Mouse (Mus musculus): ENCODE data around the gene Pappa.

Gene Pappa

GRCm38 (mm10) chr4:65166288-65166835, 42.4 kb downstream of the Pappa start:
- DNase-seq (ENCODE audit: low spot score), result no peak

- DNase-seq (ENCODE audit: low spot score), result no peak
Measured at GRCm38 (mm10) chr4:65174505-65174904, 50.5 kb downstream of the Pappa start.

GRCm38 (mm10) chr4:65178146-65178545, 54.2 kb downstream of the Pappa start:
- DNase-seq (ENCODE audit: low spot score), result no peak

- no peak for DNase-seq (ENCODE audit: low spot score)
Measured at GRCm38 (mm10) chr4:65187236-65187635, 63.3 kb downstream of the Pappa start.

- no peak for DNase-seq (ENCODE audit: low spot score)
Measured at GRCm38 (mm10) chr4:65187716-65188115, 63.7 kb downstream of the Pappa start.

GRCm38 (mm10) chr4:65188921-65189485, 65.0 kb downstream of the Pappa start:
- no peak for DNase-seq (ENCODE audit: low spot score)

- no peak for DNase-seq (ENCODE audit: low spot score)
Measured at GRCm38 (mm10) chr4:65192810-65193209, 68.8 kb downstream of the Pappa start.

DNA sequence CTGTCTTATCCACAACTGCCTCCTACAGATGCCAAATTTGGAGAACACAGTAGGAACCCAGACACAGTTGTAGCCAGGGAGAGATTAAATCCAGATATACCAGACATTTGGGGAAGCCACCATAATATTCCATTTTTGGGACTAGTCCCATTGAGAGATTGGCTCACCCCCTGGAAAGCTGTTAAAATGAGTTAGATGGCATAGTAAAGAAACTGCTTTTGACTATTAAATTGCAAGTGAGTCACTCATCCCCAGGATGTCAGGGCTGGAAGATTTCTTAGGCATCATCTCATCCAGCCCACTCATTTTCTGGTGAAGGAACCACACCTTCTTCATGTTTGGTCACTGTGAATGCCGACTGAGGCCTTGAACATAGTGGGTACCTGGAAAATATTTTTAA, 72.0 kb downstream of the Pappa start:
- DNase-seq (ENCODE audit: low spot score), result no peak

GRCm38 (mm10) chr4:65203666-65204065, 79.7 kb downstream of the Pappa start:
- no peak for DNase-seq (ENCODE audit: low spot score)

DNA sequence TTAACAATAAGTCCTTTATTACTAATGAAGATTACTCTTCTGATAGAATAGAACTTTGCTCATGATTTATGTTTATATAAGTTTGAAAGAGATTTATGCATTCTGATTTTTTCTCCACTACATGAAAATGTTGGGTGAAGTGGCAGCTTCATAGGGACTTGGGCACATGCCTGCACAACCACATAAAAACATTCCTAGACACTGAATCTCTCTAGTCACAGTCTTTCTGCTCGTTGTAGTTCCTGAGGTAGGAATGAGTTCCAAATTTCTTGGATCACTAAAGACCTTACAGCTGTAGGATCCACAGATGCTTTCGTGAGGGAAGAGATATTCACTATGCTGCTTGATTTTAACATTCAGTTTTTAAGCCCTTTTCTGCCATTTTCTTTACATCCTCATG, 81.5 kb downstream of the Pappa start:
- no peak for DNase-seq (ENCODE audit: low spot score)

DNA sequence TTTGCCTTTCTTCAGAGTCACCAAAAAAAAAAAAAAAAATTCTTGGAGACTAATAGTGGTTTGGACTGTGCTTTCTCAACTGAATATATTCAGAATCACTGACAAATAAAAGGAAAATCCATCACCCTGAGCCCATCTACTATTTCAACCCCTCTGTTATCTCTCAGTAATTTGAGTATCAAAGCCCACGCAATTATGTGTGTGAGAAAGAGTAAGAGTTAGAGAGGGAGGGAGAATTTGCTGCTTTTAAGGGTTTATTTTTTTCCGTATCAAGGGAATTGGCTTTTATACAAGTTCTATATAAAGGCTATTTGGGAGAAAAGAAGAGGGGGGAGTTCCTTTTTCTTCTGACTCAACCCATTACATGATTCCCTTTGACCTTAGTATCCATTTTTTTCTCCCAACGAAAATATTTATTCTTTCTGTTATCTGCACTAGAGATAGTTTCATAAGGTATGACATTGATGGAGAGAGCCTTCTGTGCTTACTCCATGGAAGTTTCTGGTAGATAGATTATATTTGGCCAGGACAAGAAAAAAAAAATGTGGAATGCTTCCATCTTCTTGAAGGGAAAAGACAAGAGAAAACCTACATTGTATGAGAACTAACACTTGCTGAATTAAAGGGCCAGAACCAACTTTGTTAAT, 85.5 kb downstream of the Pappa start:
- no peak for DNase-seq (ENCODE audit: low spot score)

DNA sequence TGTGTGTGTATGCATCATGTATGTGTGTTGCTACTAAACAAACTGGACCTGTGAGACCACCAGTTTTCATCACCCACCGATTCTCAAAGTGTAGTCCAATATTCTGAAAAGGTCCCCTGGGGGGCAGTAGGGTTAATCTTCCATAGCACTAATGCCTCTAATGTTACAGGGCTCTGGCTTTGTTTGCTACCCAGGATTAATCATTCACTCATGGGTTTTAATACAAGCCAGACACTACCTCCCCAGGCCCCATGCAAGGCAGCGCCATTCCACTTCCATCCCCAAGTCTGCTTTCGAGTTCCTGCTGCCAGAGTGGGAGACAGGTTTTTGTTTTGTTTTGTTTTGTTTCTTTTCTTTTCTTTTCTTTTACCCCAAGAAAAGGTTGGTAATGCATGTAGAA, 92.7 kb downstream of the Pappa start:
- no peak for DNase-seq (ENCODE audit: low spot score)

- no peak for DNase-seq (ENCODE audit: low spot score)
Measured at GRCm38 (mm10) chr4:65217651-65218364, 93.8 kb downstream of the Pappa start.

GRCm38 (mm10) chr4:65223901-65224300, 99.9 kb downstream of the Pappa start:
- no peak for DNase-seq (ENCODE audit: low spot score)

DNA sequence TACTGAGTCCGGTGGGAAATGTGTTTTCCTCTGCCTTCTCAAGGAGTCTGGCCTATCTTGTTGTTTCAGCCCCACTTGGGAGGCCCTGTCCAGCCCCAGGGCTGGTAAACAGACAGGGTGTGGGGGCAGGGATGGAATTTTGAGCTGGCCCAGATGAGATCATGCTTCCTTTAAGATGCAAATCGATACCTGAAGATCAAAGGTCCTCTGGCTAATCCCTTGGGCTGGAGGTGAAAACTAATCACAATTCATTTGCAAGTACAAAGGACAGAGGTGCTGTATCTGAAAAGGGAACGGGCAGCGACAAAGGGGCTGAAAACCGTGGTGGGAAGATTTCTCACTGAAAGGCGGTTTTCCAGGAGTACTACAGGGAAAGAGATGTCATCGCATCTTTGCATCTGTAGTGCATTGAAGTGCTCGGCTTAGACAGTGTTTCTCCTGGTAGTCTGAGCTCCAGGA, 114.6 kb downstream of the Pappa start:
- no peak for DNase-seq (ENCODE audit: low spot score)

GRCm38 (mm10) chr4:65242434-65242931, 118.5 kb downstream of the Pappa start:
- no peak for DNase-seq (ENCODE audit: low spot score)

DNA sequence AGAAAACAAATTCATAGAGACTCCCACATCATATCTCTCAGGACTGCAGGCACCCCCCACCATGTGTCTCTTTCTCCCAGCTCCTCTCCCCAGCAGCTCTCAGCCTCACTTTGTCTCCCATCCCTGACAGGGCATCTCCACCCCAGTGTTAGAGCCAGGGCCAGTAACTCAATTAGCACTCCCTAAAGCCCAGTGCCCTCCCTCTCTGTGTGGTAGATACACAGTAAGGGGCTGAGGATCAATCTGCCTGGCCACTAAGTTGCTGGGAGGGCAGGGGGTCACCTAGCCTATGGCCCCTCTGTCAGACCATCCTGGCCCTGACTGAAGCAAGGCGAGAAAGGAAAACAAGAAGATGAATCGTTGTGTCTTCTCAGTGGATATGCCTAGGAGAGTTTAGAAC, 119.3 kb downstream of the Pappa start:
- no peak for DNase-seq (ENCODE audit: low spot score)

- DNase-seq (ENCODE audit: low spot score), result no peak
Measured at GRCm38 (mm10) chr4:65245015-65245414, 121.0 kb downstream of the Pappa start.

GRCm38 (mm10) chr4:65245440-65245839, 121.5 kb downstream of the Pappa start:
- DNase-seq (ENCODE audit: low spot score), result no peak

DNA sequence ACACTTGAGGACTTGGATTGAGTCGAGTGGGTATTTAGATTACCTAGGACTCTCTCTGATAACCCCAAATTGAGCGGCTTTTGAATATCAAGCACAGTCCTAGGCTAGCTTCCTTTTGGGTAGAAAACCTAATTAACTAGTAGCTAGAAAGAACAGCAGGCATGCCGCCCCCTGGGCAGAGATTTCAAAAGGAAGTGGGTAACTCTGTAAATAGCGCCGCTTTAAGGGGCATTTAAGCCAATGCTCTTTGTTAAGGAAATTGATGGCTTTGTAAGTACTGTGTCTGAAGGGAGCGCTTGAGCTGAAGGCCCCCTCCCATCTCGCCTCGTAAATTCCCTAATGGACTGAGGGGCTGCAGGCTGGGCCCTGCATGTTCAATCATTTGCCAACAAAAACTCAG, 128.2 kb downstream of the Pappa start:
- no peak for DNase-seq (ENCODE audit: low spot score)

DNA sequence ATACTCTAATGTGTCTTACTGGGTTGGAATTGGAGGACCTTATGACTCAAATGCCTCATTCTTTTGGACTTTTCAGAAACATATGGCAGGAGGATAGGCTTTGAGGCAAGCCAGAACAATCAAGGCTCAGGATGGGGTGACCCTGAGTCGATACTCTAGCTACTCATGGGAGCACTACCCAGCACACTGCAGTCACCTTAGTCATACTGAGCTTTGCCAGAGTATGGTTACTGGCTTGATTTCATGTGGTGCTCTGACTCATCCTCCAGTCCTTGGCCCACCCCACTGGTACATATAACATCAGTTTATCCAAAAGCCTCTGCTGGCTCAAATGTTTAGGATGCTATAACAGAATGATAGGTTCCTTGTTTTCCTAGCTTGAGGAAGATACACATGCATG, 130.1 kb downstream of the Pappa start:
- no peak for DNase-seq (ENCODE audit: low spot score)

GRCm38 (mm10) chr4:65267066-65267465, 143.1 kb downstream of the Pappa start:
- no peak for DNase-seq (ENCODE audit: low spot score)

DNA sequence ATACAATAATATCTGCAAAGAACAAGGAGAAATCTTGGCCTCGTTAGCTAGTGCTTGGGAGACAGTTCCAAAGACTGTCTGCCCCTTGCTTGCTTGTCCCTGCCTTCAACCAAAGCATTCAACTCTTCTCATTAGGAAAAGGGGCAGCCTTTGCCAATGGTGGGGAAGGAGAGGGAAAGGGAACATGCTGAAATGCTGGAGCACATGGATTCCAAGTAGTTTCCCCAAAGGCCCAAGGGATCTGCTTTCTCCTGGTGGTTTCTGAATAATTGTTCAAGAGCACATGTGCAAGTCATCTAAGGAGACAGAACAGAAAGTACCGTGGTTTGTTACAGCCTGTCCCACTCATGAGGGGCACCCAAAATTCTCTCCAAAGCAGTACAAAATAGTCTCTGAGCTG, 146.0 kb downstream of the Pappa start:
- DNase-seq (ENCODE audit: low spot score), result no peak
